Mouse (Mus musculus) B cell, adult 2 months (primary cell): ENCODE results near the gene Scn3a.

ENCODE experiments used
- DNase-seq, 2 experiments: peaks; one replicate each; pipeline ENCODE4 v3.0.0; 2022

Gene Scn3a

GRCm38 (mm10) chr2:65483434-65483833 lies 84.0 kb downstream of the Scn3a start:
- no peak for DNase-seq

GRCm38 (mm10) chr2:65481007-65481672 lies 86.3 kb downstream of the Scn3a start:
- DNase-seq: no peak

- no peak for DNase-seq
Observed at GRCm38 (mm10) chr2:65471311-65471882, 96.0 kb downstream of the Scn3a start.

GRCm38 (mm10) chr2:65465694-65466093 lies 101.7 kb downstream of the Scn3a start:
- DNase-seq: no peak

- no peak for DNase-seq
Observed at GRCm38 (mm10) chr2:65453763-65454162, 113.7 kb downstream of the Scn3a start.

- peak; percentile 1 to 4 for DNase-seq
Observed at GRCm38 (mm10) chr2:65451401-65452078, 115.9 kb downstream of the Scn3a start.

GRCm38 (mm10) chr2:65450449-65451360 lies 116.7 kb downstream of the Scn3a start:
- no peak for DNase-seq

GRCm38 (mm10) chr2:65449126-65449828 lies 118.2 kb downstream of the Scn3a start:
- no peak for DNase-seq

- no peak for DNase-seq
Observed at GRCm38 (mm10) chr2:65443082-65443481, 124.3 kb downstream of the Scn3a start.

- no peak for DNase-seq
Observed at GRCm38 (mm10) chr2:65441566-65441965, 125.9 kb downstream of the Scn3a start.

- no peak for DNase-seq
Observed at GRCm38 (mm10) chr2:65441110-65441509, 126.3 kb downstream of the Scn3a start.

GRCm38 (mm10) chr2:65436917-65437316 lies 130.5 kb downstream of the Scn3a start:
- DNase-seq: no peak

GRCm38 (mm10) chr2:65423501-65423900 lies 143.9 kb downstream of the Scn3a start:
- no peak for DNase-seq

- no peak for DNase-seq
Observed at GRCm38 (mm10) chr2:65421259-65422255, 145.9 kb downstream of the Scn3a start.

- no peak for DNase-seq
Observed at GRCm38 (mm10) chr2:65418608-65419007, 148.8 kb downstream of the Scn3a start.

GRCm38 (mm10) chr2:65416535-65416934 lies 150.9 kb downstream of the Scn3a start:
- DNase-seq: no peak

- no peak for DNase-seq
Observed at GRCm38 (mm10) chr2:65415294-65415693, 152.1 kb downstream of the Scn3a start.

GRCm38 (mm10) chr2:65414806-65415281 lies 152.6 kb downstream of the Scn3a start:
- DNase-seq: peak; percentile 6 to 10

- DNase-seq: peak; percentile 4 to 20
Observed at GRCm38 (mm10) chr2:65414237-65414636, 153.2 kb downstream of the Scn3a start.

GRCm38 (mm10) chr2:65413746-65414145 lies 153.7 kb downstream of the Scn3a start:
- peak; percentile 16 to 27 for DNase-seq
